Mouse (Mus musculus): Measurements from ENCODE around the gene Defb41. TPM values are rescaled to one million over a fixed set of nuclear protein-coding genes. Genes with fewer than 3 reads are reported as not detected.

The Defb41 gene
- not detected in 2 replicates for polyA plus RNA-seq (2012; rRNA removed)

GRCm38 (mm10) chr1:18265038-18265437 lies at the start of gene Defb41:
Defb41 (minus strand) TSS chr1:18265138.

GRCm38 (mm10) chr1:18237343-18237742 lies 27.6 kb downstream of the Defb41 start, which contains the start of gene Defb18:
Defb18 (minus strand) TSS chr1:18237443.

Other genes starting within 250 kb of the Defb41 start
- not detected in 2 replicates for gene Crisp4, start 119.2 kb downstream of the Defb41 start, polyA plus RNA-seq (2012; rRNA removed)
- not detected in 2 replicates for gene Defb18, start 27.7 kb downstream of the Defb41 start, polyA plus RNA-seq (2012; rRNA removed)